Mouse (Mus musculus): ENCODE results near the gene Atp2b4. TPM values are rescaled to one million over a fixed set of nuclear protein-coding genes. Genes with fewer than 3 reads are reported as not detected.
"Not testable (repeated sequence)": the region's sequence is repeated elsewhere in the genome, so short reads cannot be mapped to it uniquely, and the experiment has no call there.

Gene Atp2b4
- polyA plus RNA-seq, 1 experiment from 2014 or later = 9.6 TPM

- no peak overlapping the region for H3K9ac ChIP-seq
- H3K36me3 ChIP-seq = peaks cover under 1% of the 10 kb centered on the region; the same call in 1 of the 2 replicates
- H3K4me3 ChIP-seq = no peak overlapping the region
- no peak overlapping the region for H3K4me2 ChIP-seq
- no peaks in the 10 kb centered on the region for H3K9me3 ChIP-seq
- H3K27me3 ChIP-seq = no peaks in the 10 kb centered on the region
- H3K4me1 ChIP-seq = peaks cover 14% of the 10 kb centered on the region
- 63% methylated on average over 6 of the region's 6 CpGs for WGBS
- no peak for ATAC-seq (ENCODE audit: borderline replicate concordance, extremely low read depth, low FRiP score, low TSS enrichment)
- no peak overlapping the region for H3K27ac ChIP-seq
Measured at GRCm38 (mm10) chr1:133711376-133711775, 89.5 kb downstream of the Atp2b4 start.

DNA sequence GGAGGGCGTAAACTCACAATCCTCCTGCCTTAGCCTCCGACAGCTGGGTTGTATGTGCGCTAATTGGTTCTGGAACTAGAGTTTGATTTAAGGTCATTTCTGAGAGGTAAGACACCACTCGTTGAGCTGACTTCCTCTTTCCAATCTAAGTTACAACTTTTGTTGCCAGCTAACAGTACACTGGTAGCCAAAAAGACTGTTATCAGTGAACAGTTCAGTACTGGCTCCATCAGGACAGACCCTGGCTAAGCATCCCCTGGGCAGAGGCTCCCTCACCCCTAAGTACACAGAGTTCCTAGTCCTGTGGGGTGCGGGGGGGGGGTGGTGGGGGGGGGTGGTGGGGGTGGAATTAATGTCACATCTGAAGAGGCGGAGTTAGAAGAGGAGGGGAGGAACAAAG lies 89.9 kb downstream of the Atp2b4 start:
- H3K9me3 ChIP-seq = no peaks in the 10 kb centered on the region
- no peaks in the 10 kb centered on the region for H3K27me3 ChIP-seq
- no peak for ATAC-seq (ENCODE audit: borderline replicate concordance, extremely low read depth, low FRiP score, low TSS enrichment)
- H3K4me2 ChIP-seq = no peak overlapping the region
- no peak overlapping the region for H3K27ac ChIP-seq
- WGBS = 63% methylated on average over 6 of the region's 6 CpGs
- peaks cover 14% of the 10 kb centered on the region for H3K4me1 ChIP-seq
- peaks cover 3% of the 10 kb centered on the region; the same call in 1 of the 2 replicates for H3K36me3 ChIP-seq
- no peak overlapping the region for H3K9ac ChIP-seq
- H3K4me3 ChIP-seq = no peak overlapping the region

DNA sequence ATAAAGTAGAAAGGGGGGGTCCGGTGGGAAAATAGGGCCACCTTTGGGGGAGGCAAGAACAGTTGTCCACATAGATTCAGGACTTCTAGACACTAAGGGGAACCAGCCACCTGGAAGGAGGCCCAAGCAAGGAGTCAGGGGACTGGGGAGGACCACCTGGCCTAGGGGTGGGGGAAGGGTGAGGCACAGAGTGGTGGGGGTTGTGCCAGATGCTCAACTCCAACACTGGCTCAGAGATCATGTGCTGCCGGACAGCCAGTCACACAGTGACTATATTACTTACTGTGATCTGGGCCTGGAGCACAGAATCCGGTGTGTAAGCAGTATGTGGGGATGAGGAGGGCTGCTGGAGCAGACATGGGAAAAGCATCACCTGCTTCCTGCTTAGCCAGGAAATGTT lies 91.5 kb downstream of the Atp2b4 start:
- Histone ChIP-seq H3K36me3 (peaks cover 3% of the 10 kb centered on the region; the same call in 1 of the 2 replicates), H3K4me3 (no peak overlapping the region), H3K27ac (no peak overlapping the region), H3K9me3 (no peaks in the 10 kb centered on the region), H3K4me2 (no peak overlapping the region), H3K27me3 (no peaks in the 10 kb centered on the region), H3K4me1 (peaks cover 14% of the 10 kb centered on the region), H3K9ac (no peak overlapping the region)
- 65% methylated on average over 3 of the region's 3 CpGs for WGBS
- no peak for ATAC-seq (ENCODE audit: borderline replicate concordance, extremely low read depth, low FRiP score, low TSS enrichment)

DNA sequence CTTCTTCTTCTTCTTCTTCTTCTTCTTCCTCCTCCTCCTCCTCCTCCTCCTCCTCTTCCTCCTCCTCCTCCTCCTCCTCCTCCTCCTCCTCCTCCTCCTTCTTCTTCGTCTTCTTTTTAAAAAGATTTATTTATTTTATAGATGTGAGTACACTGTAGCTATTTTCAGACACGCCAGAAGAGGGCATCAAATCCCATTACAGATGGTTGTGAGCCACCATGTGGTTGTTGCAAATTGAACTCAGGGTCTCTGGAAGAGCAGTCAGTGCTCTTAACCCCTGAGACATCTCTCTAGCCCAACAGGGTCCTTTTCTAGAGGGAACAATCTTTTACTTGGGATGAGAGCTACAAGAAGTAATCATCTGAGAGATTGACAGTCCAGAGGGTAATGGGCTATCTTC lies 99.0 kb downstream of the Atp2b4 start:
- H3K27me3 ChIP-seq; H3K9ac ChIP-seq; H3K9me3 ChIP-seq; ATAC-seq (ENCODE audit: borderline replicate concordance, extremely low read depth, low FRiP score, low TSS enrichment); H3K4me3 ChIP-seq; H3K27ac ChIP-seq; H3K4me2 ChIP-seq; H3K4me1 ChIP-seq; H3K36me3 ChIP-seq: not testable (repeated sequence)
- 28% methylated on average over 1 of the region's 2 CpGs for whole genome bisulfite sequencing

DNA sequence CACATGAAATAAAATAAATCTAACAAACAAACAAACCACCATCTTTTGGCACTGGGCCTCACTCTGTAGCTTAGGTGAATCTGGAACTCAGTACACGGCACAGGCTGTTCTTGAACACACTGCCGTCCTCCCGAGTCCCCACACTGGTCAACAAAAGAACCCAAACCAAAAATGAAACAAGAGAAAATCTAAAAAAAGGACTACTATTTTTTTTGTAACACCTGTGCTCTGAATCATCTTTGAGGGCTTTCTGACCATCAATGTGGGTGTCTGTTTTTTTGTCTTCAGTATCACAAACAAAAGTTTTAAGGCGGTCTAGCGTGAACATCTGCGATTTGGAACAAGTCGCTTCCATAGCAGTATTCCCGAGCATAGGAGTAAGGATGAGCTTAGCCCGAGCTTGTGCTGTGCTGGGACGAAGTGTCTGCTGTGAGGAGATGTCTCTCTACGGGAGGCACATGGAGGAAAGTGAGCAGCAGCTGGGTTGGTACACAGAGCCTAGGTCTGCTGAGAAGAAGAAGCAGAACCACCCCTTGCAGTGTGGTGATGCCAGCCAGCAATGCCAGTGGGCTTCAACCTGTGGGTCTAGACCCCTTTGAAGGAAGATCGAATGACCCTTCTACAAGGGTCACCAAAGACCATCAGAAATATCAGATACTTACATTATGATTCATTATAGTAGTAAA lies 102.8 kb downstream of the Atp2b4 start:
- no peaks in the 10 kb centered on the region for H3K36me3 ChIP-seq
- no peak overlapping the region for H3K27ac ChIP-seq
- no peaks in the 10 kb centered on the region for H3K9me3 ChIP-seq
- ATAC-seq (ENCODE audit: borderline replicate concordance, extremely low read depth, low FRiP score, low TSS enrichment) = no peak
- 89% methylated on average over 12 of the region's 12 CpGs for WGBS
- H3K4me3 ChIP-seq = no peak overlapping the region
- no peak overlapping the region for H3K4me2 ChIP-seq
- no peaks in the 10 kb centered on the region for H3K27me3 ChIP-seq
- peaks cover 37% of the 10 kb centered on the region for H3K4me1 ChIP-seq
- no peak overlapping the region for H3K9ac ChIP-seq

DNA sequence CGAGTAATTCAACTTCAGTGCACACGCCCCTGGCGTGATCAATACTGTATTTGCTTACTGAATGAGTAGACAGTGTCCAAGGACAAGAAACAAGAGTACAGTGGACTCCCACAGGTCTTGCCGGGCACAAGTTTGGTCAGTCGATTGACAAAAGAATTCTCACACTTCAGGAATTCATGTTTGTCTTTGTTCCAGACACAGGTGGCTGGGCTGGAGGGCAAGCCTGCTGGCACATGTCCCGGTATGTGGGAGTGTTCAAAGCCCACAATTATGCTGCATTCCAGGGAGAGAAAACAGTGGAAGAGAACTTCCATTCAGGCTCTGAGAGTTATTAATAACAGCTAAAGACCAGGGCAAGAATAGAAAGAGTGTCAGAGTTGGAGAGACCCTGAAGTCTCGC lies 104.9 kb downstream of the Atp2b4 start:
- H3K4me2 ChIP-seq = peak overlapping the region; percentile 16
- H3K9me3 ChIP-seq = no peaks in the 10 kb centered on the region
- H3K4me3 ChIP-seq = no peak overlapping the region
- peak; percentile 62; the same call in 1 of the 2 replicates for ATAC-seq (ENCODE audit: borderline replicate concordance, extremely low read depth, low FRiP score, low TSS enrichment)
- no peaks in the 10 kb centered on the region for H3K36me3 ChIP-seq
- H3K4me1 ChIP-seq = peaks cover 39% of the 10 kb centered on the region
- WGBS = 16% methylated on average over 7 of the region's 7 CpGs
- H3K27ac ChIP-seq = peak overlapping the region; percentile 96
- H3K9ac ChIP-seq = no peak overlapping the region
- no peaks in the 10 kb centered on the region for H3K27me3 ChIP-seq

DNA sequence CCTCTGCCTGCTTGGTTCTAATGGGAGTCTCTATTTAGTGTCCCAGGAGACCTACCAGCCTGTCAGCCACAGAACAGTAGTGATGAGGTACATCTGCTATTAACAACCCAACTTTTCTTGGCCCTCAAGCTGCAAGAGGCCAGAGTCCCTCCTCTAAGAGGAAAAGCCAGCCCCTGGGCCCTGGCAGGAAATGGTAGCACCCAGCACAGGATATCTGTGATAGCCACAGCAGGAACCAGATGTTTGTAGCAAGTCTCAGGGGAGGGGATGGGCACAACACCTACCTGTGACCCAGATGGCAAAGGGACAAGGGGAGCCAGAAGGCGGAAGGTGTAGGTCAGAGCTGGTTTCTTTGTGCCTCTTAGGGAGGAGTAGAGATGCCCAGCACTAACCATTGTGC lies 106.0 kb downstream of the Atp2b4 start:
- no peak overlapping the region for H3K4me3 ChIP-seq

GRCm38 (mm10) chr1:133694301-133694700 lies 106.5 kb downstream of the Atp2b4 start:
- Histone ChIP-seq H3K4me1 (peaks cover 39% of the 10 kb centered on the region), H3K4me3 (no peak overlapping the region), H3K27ac (peak overlapping the region; percentile 96), H3K4me2 (no peak overlapping the region), H3K27me3 (no peaks in the 10 kb centered on the region), H3K36me3 (no peaks in the 10 kb centered on the region), H3K9me3 (no peaks in the 10 kb centered on the region), H3K9ac (no peak overlapping the region)
- no peak for ATAC-seq (ENCODE audit: borderline replicate concordance, extremely low read depth, low FRiP score, low TSS enrichment)
- WGBS = 13% methylated on average over 1 of the region's 1 CpGs

More for the DNA sequence above, 106.0 kb downstream of the Atp2b4 start:
- H3K9ac ChIP-seq = no peak overlapping the region
- ATAC-seq (ENCODE audit: borderline replicate concordance, extremely low read depth, low FRiP score, low TSS enrichment) = no peak
- H3K4me1 ChIP-seq = peaks cover 39% of the 10 kb centered on the region
- H3K36me3 ChIP-seq = no peaks in the 10 kb centered on the region
- H3K9me3 ChIP-seq = no peaks in the 10 kb centered on the region
- H3K27me3 ChIP-seq = no peaks in the 10 kb centered on the region
- WGBS = 90% methylated on average over 1 of the region's 1 CpGs
- no peak overlapping the region for H3K4me2 ChIP-seq
- peak overlapping the region; percentile 96 for H3K27ac ChIP-seq

- peaks cover 39% of the 10 kb centered on the region for H3K4me1 ChIP-seq
- no peaks in the 10 kb centered on the region for H3K27me3 ChIP-seq
- H3K9me3 ChIP-seq = no peaks in the 10 kb centered on the region
- no peak overlapping the region for H3K4me3 ChIP-seq
- no peaks in the 10 kb centered on the region for H3K36me3 ChIP-seq
- H3K4me2 ChIP-seq = no peak overlapping the region
- ATAC-seq (ENCODE audit: borderline replicate concordance, extremely low read depth, low FRiP score, low TSS enrichment) = no peak
- 57% methylated on average over 11 of the region's 11 CpGs for WGBS
- H3K9ac ChIP-seq = no peak overlapping the region
- peak overlapping the region; percentile 96 for H3K27ac ChIP-seq
Measured at GRCm38 (mm10) chr1:133693536-133694114, 107.2 kb downstream of the Atp2b4 start.

DNA sequence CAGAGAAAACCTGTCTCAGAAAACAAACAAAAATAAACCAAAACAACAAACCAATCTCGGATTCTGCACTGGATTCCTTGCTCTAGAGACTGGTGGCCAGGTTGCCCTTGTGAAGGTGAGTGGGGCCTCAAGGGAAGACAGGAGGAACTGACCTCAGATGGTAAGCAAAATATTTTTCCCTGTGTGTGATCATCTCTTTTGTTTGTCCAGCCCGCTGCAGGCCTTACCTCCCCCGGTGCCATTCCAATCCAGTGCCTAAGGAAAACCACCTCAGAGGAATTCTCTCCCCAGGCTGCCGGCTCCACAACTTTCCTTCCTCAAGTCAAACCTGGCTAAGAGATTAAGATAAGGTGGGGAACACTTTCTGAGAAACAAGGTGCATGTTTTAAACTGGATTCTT lies 108.6 kb downstream of the Atp2b4 start:
- Histone ChIP-seq H3K9ac (no peak overlapping the region), H3K4me2 (no peak overlapping the region), H3K4me1 (peaks cover 39% of the 10 kb centered on the region), H3K36me3 (no peaks in the 10 kb centered on the region), H3K27ac (no peak overlapping the region; the same call in 1 of the 2 replicates), H3K9me3 (no peaks in the 10 kb centered on the region), H3K27me3 (no peaks in the 10 kb centered on the region), H3K4me3 (no peak overlapping the region)
- WGBS = 45% methylated on average over 4 of the region's 4 CpGs
- ATAC-seq (ENCODE audit: borderline replicate concordance, extremely low read depth, low FRiP score, low TSS enrichment) = no peak

- Histone ChIP-seq H3K36me3 (no peaks in the 10 kb centered on the region), H3K9me3 (no peaks in the 10 kb centered on the region), H3K27me3 (no peaks in the 10 kb centered on the region), H3K4me3 (no peak overlapping the region), H3K4me2 (no peak overlapping the region), H3K27ac (no peak overlapping the region), H3K4me1 (peaks cover 31% of the 10 kb centered on the region), H3K9ac (no peak overlapping the region)
- 94% methylated on average over 6 of the region's 6 CpGs for WGBS
- no peak for ATAC-seq (ENCODE audit: borderline replicate concordance, extremely low read depth, low FRiP score, low TSS enrichment)
Measured at GRCm38 (mm10) chr1:133691046-133691445, 109.8 kb downstream of the Atp2b4 start.

GRCm38 (mm10) chr1:133689897-133690296 lies 110.9 kb downstream of the Atp2b4 start, which contains the start of gene Lax1:
TSS of gene Lax1 (minus strand) at chr1:133690108.
- Histone ChIP-seq H3K9ac (no peak within 1 kb of the TSS), H3K4me1 (peaks cover 22% of the 10 kb centered on the region), H3K4me2 (no peak within 1 kb of the TSS), H3K9me3 (no peaks in the 10 kb centered on the region), H3K27ac (no peak within 1 kb of the TSS), H3K36me3 (no peaks in the 10 kb centered on the region), H3K4me3 (no peak within 1 kb of the TSS), H3K27me3 (no peaks in the 10 kb centered on the region)
- ATAC-seq (ENCODE audit: borderline replicate concordance, extremely low read depth, low FRiP score, low TSS enrichment) = no peak
- WGBS = 21% methylated on average over 6 of the region's 6 CpGs

Measured in lung, embryonic 15.5 days (tissue).